Mouse (Mus musculus) midbrain, embryonic 14.5 days (tissue): ENCODE measurements around the gene Wdr74. TPM values are rescaled to one million over a fixed set of nuclear protein-coding genes. Genes with fewer than 3 reads are reported as not detected.

Experiments used
- ATAC-seq: fragments of 200-750 bp; cut with Nextera tagmentation; 2 replicates; pipeline ENCODE4 v1.8.0; 2017; ENCODE audit warnings: moderate number of reproducible peaks, moderate library complexity; ENCODE audit not compliant: low FRiP score, low TSS enrichment
- DNase-seq: peaks from one replicate; pipeline ENCODE4 v3.0.0-alpha.2; 2015
- H3K27ac ChIP-seq: fragments of 300-500 bp; sonication (generic); replicated peaks from 2 replicates; pipeline ENCODE4 v1.5.1; 2014; ENCODE audit warnings: mild to moderate bottlenecking, low read depth, low read length, moderate library complexity
- H3K27me3 ChIP-seq: fragments of 300-500 bp; sonication (generic); 2 replicates; pipeline ENCODE4 v1.6.1; 2014; ENCODE audit warnings: low read length, control low read depth, mixed read lengths; ENCODE audit not compliant: control insufficient read depth, insufficient read depth
- H3K36me3 ChIP-seq: fragments of 300-500 bp; sonication (generic); 2 replicates; pipeline ENCODE4 v1.6.1; 2014; ENCODE audit warnings: low read length, control low read depth; ENCODE audit not compliant: control insufficient read depth, insufficient read depth
- H3K4me1 ChIP-seq: fragments of 300-500 bp; sonication (generic); 2 replicates; pipeline ENCODE4 v1.6.1; 2014; ENCODE audit warnings: mild to moderate bottlenecking, antibody characterized with exemption, low read length, control low read depth; ENCODE audit not compliant: control insufficient read depth, insufficient read depth
- H3K4me2 ChIP-seq: fragments of 300-500 bp; sonication (generic); 2 replicates; pipeline ENCODE4 v1.6.1; 2014; ENCODE audit warnings: mild to moderate bottlenecking, low read length, moderate library complexity
- H3K4me3 ChIP-seq: fragments of 300-500 bp; sonication (generic); replicated peaks from 2 replicates; pipeline ENCODE4 v1.5.1; 2014; ENCODE audit warnings: low read depth, low read length
- H3K9ac ChIP-seq: fragments of 300-500 bp; sonication (generic); replicated peaks from 2 replicates; pipeline ENCODE4 v1.6.1; 2014; ENCODE audit warnings: mild to moderate bottlenecking, low read length, moderate library complexity
- H3K9me3 ChIP-seq: fragments of 300-500 bp; sonication (generic); 2 replicates; pipeline ENCODE4 v1.6.1; 2016; ENCODE audit warnings: low read length, control low read depth, mixed read lengths; ENCODE audit not compliant: control insufficient read depth
- WGBS: fragments of 180-500 bp; shearing (Covaris S2); extraction: QIAGEN DNeasy Blood & Tissue Kit; methylation state at CpG from one replicate; pipeline ENCODE4 v1.1.7; 2014; 5-methylcytosine and 5-hydroxymethylcytosine counted together
- polyA plus RNA-seq: library from polyadenylated mRNA; unstranded; fragments of >200 nt; fragmentation: Nextera tagmentation; extraction: Ambion mirVana; gene quantifications from 2 replicates; pipeline ENCODE4 v1.2.1, GENCODE M21; 2014

Gene Wdr74
- polyA plus RNA-seq, 1 experiment from 2014 or later, result 89.1 TPM

GRCm38 (mm10) chr19:8745382-8745781 is 9.8 kb downstream of the Wdr74 start:
- no peak overlapping the region for H3K4me2 ChIP-seq
- no peaks in the 10 kb centered on the region for H3K27me3 ChIP-seq
- no peak overlapping the region for H3K27ac ChIP-seq
- peaks cover 71% of the 10 kb centered on the region for H3K36me3 ChIP-seq
- no peak overlapping the region for H3K4me3 ChIP-seq
- no peak for DNase-seq
- 96% methylated on average over 1 of the region's 1 CpGs for WGBS
- H3K9me3 ChIP-seq, result no peaks in the 10 kb centered on the region
- no peak overlapping the region for H3K9ac ChIP-seq
- H3K4me1 ChIP-seq, result peaks cover 15% of the 10 kb centered on the region
- ATAC-seq, result no peak

DNA sequence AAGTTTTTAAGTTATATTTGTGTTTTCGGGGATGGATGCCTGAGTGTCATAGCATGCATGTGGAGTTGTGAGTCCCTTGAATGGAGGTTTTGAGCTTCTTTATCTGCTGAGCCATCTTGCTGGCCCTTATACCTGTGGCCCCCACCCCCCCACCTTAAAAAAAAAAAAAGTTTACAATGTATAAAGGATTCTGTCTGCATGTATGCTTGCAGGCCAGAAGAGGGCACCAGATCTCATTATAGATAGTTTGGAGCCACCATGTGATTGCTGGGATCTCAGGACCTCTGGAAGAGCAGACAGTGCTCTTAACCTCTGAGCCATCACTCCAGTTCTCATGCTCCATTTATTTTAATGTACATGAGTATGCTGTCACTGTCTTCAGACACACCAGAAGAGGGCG is 11.7 kb downstream of the Wdr74 start:
- DNase-seq, result peak; percentile 17
- Histone ChIP-seq H3K27me3 (no peaks in the 10 kb centered on the region), H3K4me3 (no peak overlapping the region), H3K9me3 (no peaks in the 10 kb centered on the region), H3K9ac (no peak overlapping the region), H3K27ac (no peak overlapping the region), H3K4me2 (no peak overlapping the region), H3K36me3 (peaks cover 87% of the 10 kb centered on the region), H3K4me1 (peaks cover 4% of the 10 kb centered on the region; the same call in 1 of the 2 replicates)
- 77% methylated on average over 2 of the region's 2 CpGs for whole genome bisulfite sequencing
- ATAC-seq, result no peak

GRCm38 (mm10) chr19:8755652-8756051 is 20.0 kb downstream of the Wdr74 start:
- H3K9ac ChIP-seq, result no peak overlapping the region
- H3K4me3 ChIP-seq, result peak overlapping the region; percentile 96; the same call in 1 of the 2 replicates
- ATAC-seq (no peak), DNase-seq (no peak)
- H3K4me2 ChIP-seq, result peak overlapping the region; percentile 84
- H3K27ac ChIP-seq, result no peak overlapping the region
- peaks cover 16% of the 10 kb centered on the region for H3K4me1 ChIP-seq
- H3K27me3 ChIP-seq, result no peaks in the 10 kb centered on the region
- H3K36me3 ChIP-seq, result peaks cover 47% of the 10 kb centered on the region
- H3K9me3 ChIP-seq, result no peaks in the 10 kb centered on the region
- WGBS, result 83% methylated on average over 3 of the region's 3 CpGs

DNA sequence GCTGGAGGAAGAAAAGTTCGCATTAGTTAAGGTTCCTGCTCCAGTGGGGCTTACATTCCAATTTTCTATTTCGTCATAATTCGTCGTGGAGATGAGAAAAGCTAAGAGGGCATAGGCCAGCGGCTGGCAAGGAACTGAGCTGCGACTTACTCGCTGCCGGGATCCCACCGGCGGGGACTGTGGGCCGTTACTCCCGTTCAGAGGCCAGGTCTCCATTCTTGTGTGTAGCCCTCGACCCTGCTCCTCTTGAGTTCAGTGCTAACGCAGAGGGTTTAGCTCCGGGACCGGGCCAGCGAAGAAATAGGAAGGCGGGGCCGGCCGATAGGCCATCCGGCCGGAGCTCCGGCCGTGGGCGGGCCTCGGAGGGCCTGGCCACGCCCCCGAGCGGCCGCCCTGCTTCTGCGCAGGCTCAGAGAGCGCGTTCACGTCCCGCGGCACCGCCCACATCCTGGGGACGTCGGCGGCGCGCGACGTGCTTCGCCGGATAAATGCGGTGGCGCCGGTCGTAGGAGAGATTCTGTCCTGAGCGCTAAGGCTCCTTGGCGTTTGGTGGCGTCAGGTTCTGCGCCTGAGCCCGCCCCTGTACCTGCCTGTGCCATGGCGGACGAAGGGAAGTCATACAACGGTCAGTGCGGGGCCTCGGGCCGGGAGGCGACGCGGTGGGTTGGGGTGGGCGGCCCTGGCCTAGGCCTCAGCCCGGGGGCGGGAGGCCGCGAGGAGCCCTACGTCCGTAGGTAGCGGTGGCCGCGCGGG is 21.2 kb downstream of the Wdr74 start, which contains the start of gene Nxf1:
TSS of gene Nxf1 (plus strand) at position 439 of the 753 bp plus-strand sequence.
- Histone ChIP-seq H3K9me3 (no peaks in the 10 kb centered on the region), H3K36me3 (peaks cover 36% of the 10 kb centered on the region), H3K4me2 (peak within 1 kb of the TSS; percentile 84), H3K9ac (peak within 1 kb of the TSS; percentile 94), H3K4me1 (peaks cover 16% of the 10 kb centered on the region), H3K27ac (peak within 1 kb of the TSS; percentile 87), H3K27me3 (no peaks in the 10 kb centered on the region), H3K4me3 (peak within 1 kb of the TSS; percentile 96)
- ATAC-seq (peak; percentile 95), DNase-seq (peak; percentile 98)
- WGBS, result under 1% methylated on average over 75 of the region's 75 CpGs

- peak overlapping the region; percentile 96 for H3K4me3 ChIP-seq
- no peaks in the 10 kb centered on the region for H3K27me3 ChIP-seq
These were observed 21.9 kb downstream of the Wdr74 start for GRCm38 (mm10) chr19:8757471-8757998.

GRCm38 (mm10) chr19:8758899-8759298 is 23.3 kb downstream of the Wdr74 start:
- no peak for DNase-seq
- H3K27me3 ChIP-seq, result no peaks in the 10 kb centered on the region
- H3K36me3 ChIP-seq, result peaks cover 35% of the 10 kb centered on the region
- 94% methylated on average over 2 of the region's 2 CpGs for WGBS
- peaks cover 16% of the 10 kb centered on the region for H3K4me1 ChIP-seq
- no peak overlapping the region for H3K9ac ChIP-seq
- H3K4me2 ChIP-seq, result peak overlapping the region; percentile 84; the same call in 1 of the 2 replicates
- no peak for ATAC-seq
- no peak overlapping the region for H3K27ac ChIP-seq
- no peak overlapping the region for H3K4me3 ChIP-seq
- H3K9me3 ChIP-seq, result no peaks in the 10 kb centered on the region

More at GRCm38 (mm10) chr19:8757471-8757998, 21.9 kb downstream of the Wdr74 start:
- H3K36me3 ChIP-seq, result peaks cover 34% of the 10 kb centered on the region
- peak overlapping the region; percentile 84 for H3K4me2 ChIP-seq
- H3K4me1 ChIP-seq, result peaks cover 16% of the 10 kb centered on the region
- WGBS, result 6% methylated on average over 14 of the region's 14 CpGs
- peak overlapping the region; percentile 94 for H3K9ac ChIP-seq
- no peak for DNase-seq
- no peak for ATAC-seq
- peak overlapping the region; percentile 87 for H3K27ac ChIP-seq
- H3K9me3 ChIP-seq, result no peaks in the 10 kb centered on the region

GRCm38 (mm10) chr19:8760757-8761156 is 25.1 kb downstream of the Wdr74 start:
- Histone ChIP-seq H3K4me1 (peaks cover 16% of the 10 kb centered on the region), H3K36me3 (peaks cover 37% of the 10 kb centered on the region), H3K4me3 (no peak overlapping the region), H3K27me3 (no peaks in the 10 kb centered on the region), H3K27ac (no peak overlapping the region), H3K9me3 (peaks cover 7% of the 10 kb centered on the region; the same call in 1 of the 2 replicates), H3K9ac (no peak overlapping the region), H3K4me2 (no peak overlapping the region)
- 92% methylated on average over 2 of the region's 2 CpGs for WGBS
- ATAC-seq, result no peak
- no peak for DNase-seq

DNA sequence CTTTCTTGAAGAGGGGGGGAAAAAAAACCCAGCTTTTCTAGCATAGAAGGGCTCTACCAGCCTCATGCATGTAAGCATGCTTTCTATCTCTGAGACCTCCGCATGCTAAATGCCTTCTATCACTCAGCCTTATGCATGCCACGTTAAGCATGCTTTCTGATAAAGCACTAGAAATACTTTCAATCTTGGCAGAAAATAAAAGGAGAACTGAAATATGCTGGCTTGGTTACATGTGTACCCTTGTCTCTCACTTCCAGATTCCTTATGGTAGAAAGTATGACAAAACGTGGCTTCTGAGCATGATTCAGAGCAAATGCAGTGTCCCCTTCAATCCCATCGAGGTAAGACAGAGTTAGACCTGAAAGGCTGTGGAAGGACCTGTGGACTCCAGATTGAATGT is 27.6 kb downstream of the Wdr74 start:
- Histone ChIP-seq H3K9ac (no peak overlapping the region), H3K4me3 (no peak overlapping the region), H3K9me3 (peaks cover 7% of the 10 kb centered on the region; the same call in 1 of the 2 replicates), H3K27me3 (no peaks in the 10 kb centered on the region), H3K4me1 (peaks cover 3% of the 10 kb centered on the region), H3K36me3 (peaks cover 62% of the 10 kb centered on the region), H3K4me2 (no peak overlapping the region), H3K27ac (no peak overlapping the region)
- 97% methylated on average over 4 of the region's 4 CpGs for WGBS
- DNase-seq, result no peak
- no peak for ATAC-seq
